ENCODE assay signal across 20 mouse cellular contexts in genomic region chr14:25803246-25803809, GRCm38 (mm10). TPM values are rescaled to one million over a fixed set of nuclear protein-coding genes. Genes with fewer than 3 reads are reported as not detected.
A peak's percentile ranks its signal among the peaks of the same experiment; 100 is the strongest.
DNase-seq lines count a peak whose midpoint lies in the region; ATAC-seq and TF ChIP-seq lines count a peak whose summit lies in the region.
"Had no signal": no experiment of that assay in that cellular context is flagged by ENCODE, and none has a peak within 500 bp of the region (broad histone marks: within the 10 kb centered on the region; RNA-seq: fewer than 3 reads in every experiment).

No protein-coding gene starts in this region.

- no peaks in the 10 kb centered on the region for H3K27me3 ChIP-seq in intestine, embryonic 15.5 days (replicated peaks)
- no peaks in the 10 kb centered on the region for H3K27me3 ChIP-seq in intestine, postnatal 0 days (replicated peaks; ENCODE audit: control insufficient read depth, insufficient read depth, low read length)
- no peaks in the 10 kb centered on the region for H3K27me3 ChIP-seq in lung, embryonic 15.5 days
- peaks cover 9% of the 10 kb centered on the region for H3K27me3 ChIP-seq in limb, embryonic 10.5 days (ENCODE audit: low read depth, poor library complexity, severe bottlenecking)
- no peaks in the 10 kb centered on the region for H3K27me3 ChIP-seq in limb, embryonic 15.5 days
- H3K27me3 ChIP-seq: embryonic facial prominence, embryonic 13.5 days had no signal

- H3K4me1 ChIP-seq in intestine, embryonic 15.5 days (replicated peaks): peaks cover 8% of the 10 kb centered on the region; the same call in 1 of the 2 replicates
- no peaks in the 10 kb centered on the region for H3K4me1 ChIP-seq in intestine, postnatal 0 days (replicated peaks; ENCODE audit: control insufficient read depth, insufficient read depth, low read length)
- peaks cover 28% of the 10 kb centered on the region for H3K4me1 ChIP-seq in lung, embryonic 15.5 days
- H3K4me1 ChIP-seq in limb, embryonic 10.5 days: peaks cover 26% of the 10 kb centered on the region
- H3K4me1 ChIP-seq in limb, embryonic 15.5 days: peaks cover 53% of the 10 kb centered on the region
- H3K4me1 ChIP-seq: liver, embryonic 15.5 days; midbrain, embryonic 12.5 days had no signal

- no peak overlapping the region for H3K4me3 ChIP-seq in intestine, embryonic 15.5 days (replicated peaks)
- H3K4me3 ChIP-seq in intestine, postnatal 0 days (ENCODE audit: low read depth, low read length): no peak overlapping the region
- H3K4me3 ChIP-seq in lung, embryonic 15.5 days: no peak overlapping the region
- no peak overlapping the region for H3K4me3 ChIP-seq in limb, embryonic 10.5 days
- H3K4me3 ChIP-seq in limb, embryonic 15.5 days: no peak overlapping the region
- H3K4me3 ChIP-seq: embryonic facial prominence, embryonic 13.5 days; layer of hippocampus, adult 2 months; liver, embryonic 15.5 days; midbrain, embryonic 12.5 days had no signal

- WGBS in intestine, embryonic 15.5 days: 48% methylated on average over 3 of the region's 3 CpGs
- 65% methylated on average over 3 of the region's 3 CpGs for WGBS in intestine, postnatal 0 days
- WGBS in lung, embryonic 15.5 days: 19% methylated on average over 3 of the region's 3 CpGs
- WGBS in limb, embryonic 10.5 days: 36% methylated on average over 3 of the region's 3 CpGs
- 37% methylated on average over 3 of the region's 3 CpGs for WGBS in limb, embryonic 15.5 days

- H3K27ac ChIP-seq in intestine, embryonic 15.5 days: 0 out of 2 replicates have a peak overlapping the region, but pooled peaks have one; percentile 17
- no peak overlapping the region for H3K27ac ChIP-seq in intestine, postnatal 0 days (ENCODE audit: low read depth, low read length)
- no peak overlapping the region for H3K27ac ChIP-seq in lung, embryonic 15.5 days
- H3K27ac ChIP-seq in limb, embryonic 10.5 days: peak overlapping the region; percentile 63
- H3K27ac ChIP-seq in limb, embryonic 15.5 days: peak overlapping the region; percentile 59; the same call in 1 of the 2 replicates
- H3K27ac ChIP-seq: embryonic facial prominence, embryonic 13.5 days; layer of hippocampus, adult 2 months; liver, embryonic 15.5 days; midbrain, embryonic 12.5 days had no signal

- H3K9ac ChIP-seq in intestine, embryonic 15.5 days: no peak overlapping the region
- H3K9ac ChIP-seq in intestine, postnatal 0 days (ENCODE audit: low read depth, low read length): no peak overlapping the region
- no peak overlapping the region for H3K9ac ChIP-seq in lung, embryonic 15.5 days
- H3K9ac ChIP-seq in limb, embryonic 15.5 days: no peak overlapping the region
- H3K9ac ChIP-seq: embryonic facial prominence, embryonic 13.5 days; liver, embryonic 15.5 days; midbrain, embryonic 12.5 days had no signal

- DNase-seq in lung, postnatal 36 days: no peak
- no peak for DNase-seq in limb, embryonic 10.5 days (ENCODE audit: low spot score)
- DNase-seq in urinary bladder, adult 2 months (ENCODE audit: low spot score): no peak
- DNase-seq: adrenal gland, postnatal 36 days; gastrocnemius, postnatal 10 days; heart, postnatal 36 days; lung, postnatal 14 days; thymus, adult 2 months had no signal

- no peak for TF ChIP-seq CTCF in intestine, postnatal 0 days (IDR thresholded peaks at IDR 0.05; ENCODE audit: low read depth)

- no peak for ATAC-seq in intestine, embryonic 15.5 days
- ATAC-seq in intestine, postnatal 0 days: no peak
- 0 out of 2 replicates have a peak, but pooled peaks have one; percentile 39 for ATAC-seq in lung, embryonic 15.5 days (ENCODE audit: borderline replicate concordance, extremely low read depth, low FRiP score, low TSS enrichment)
- no peak; the same call in 1 of the 2 replicates for ATAC-seq in limb, embryonic 15.5 days (ENCODE audit: insufficient number of reproducible peaks, low FRiP score, low TSS enrichment, low read depth)
- ATAC-seq: CD4-positive, CD25-positive, alpha-beta regulatory T cell, adult 4 months; inflammation-experienced regulatory T-cells, adult 6 months had no signal

- no peak overlapping the region for H3K4me2 ChIP-seq in intestine, embryonic 15.5 days (replicated peaks)
- H3K4me2 ChIP-seq in intestine, postnatal 0 days (replicated peaks; ENCODE audit: low read depth): no peak overlapping the region
- H3K4me2 ChIP-seq in lung, embryonic 15.5 days: no peak overlapping the region
- H3K4me2 ChIP-seq in limb, embryonic 15.5 days: no peak overlapping the region
- H3K4me2 ChIP-seq: embryonic facial prominence, embryonic 13.5 days; heart, embryonic 11.5 days; liver, embryonic 15.5 days; midbrain, embryonic 12.5 days had no signal

- H3K36me3 ChIP-seq in intestine, embryonic 15.5 days: no peaks in the 10 kb centered on the region
- no peaks in the 10 kb centered on the region for H3K36me3 ChIP-seq in intestine, postnatal 0 days (ENCODE audit: control insufficient read depth, insufficient read depth)
- H3K36me3 ChIP-seq in lung, embryonic 15.5 days: no peaks in the 10 kb centered on the region
- no peaks in the 10 kb centered on the region for H3K36me3 ChIP-seq in limb, embryonic 10.5 days
- H3K36me3 ChIP-seq in limb, embryonic 15.5 days: no peaks in the 10 kb centered on the region
- H3K36me3 ChIP-seq: embryonic facial prominence, embryonic 13.5 days; G1E; liver, embryonic 15.5 days; midbrain, embryonic 12.5 days had no signal

- no peaks in the 10 kb centered on the region for H3K9me3 ChIP-seq in intestine, embryonic 15.5 days
- no peaks in the 10 kb centered on the region for H3K9me3 ChIP-seq in intestine, postnatal 0 days (ENCODE audit: control insufficient read depth)
- no peaks in the 10 kb centered on the region for H3K9me3 ChIP-seq in lung, embryonic 15.5 days
- no peaks in the 10 kb centered on the region for H3K9me3 ChIP-seq in limb, embryonic 10.5 days (replicated peaks)
- H3K9me3 ChIP-seq in limb, embryonic 15.5 days: no peaks in the 10 kb centered on the region
- H3K9me3 ChIP-seq: embryonic facial prominence, embryonic 13.5 days; G1E; liver, embryonic 15.5 days; midbrain, embryonic 12.5 days had no signal

RNA-seq across cellular contexts. Expression of gene Zcchc24, which starts 34.5 kb away (rescaled TPM):
- polyA plus RNA-seq in intestine, embryonic 15.5 days (2015; fragmentation: Nextera tagmentation; extraction: Ambion mirVana): 20.6 and 21.0 TPM in 2 replicates
- polyA plus RNA-seq in intestine, postnatal 0 days (2015; fragmentation: Nextera tagmentation; extraction: Ambion mirVana): 10.3 and 12.1 TPM in 2 replicates
- polyA plus RNA-seq in lung, embryonic 15.5 days (2015; fragmentation: Nextera tagmentation; extraction: Ambion mirVana): 21.4 and 22.4 TPM in 2 replicates
- 9.9 and 17.0 TPM in 2 replicates for polyA plus RNA-seq in limb, embryonic 10.5 days (2016; fragmentation: Nextera tagmentation; extraction: Ambion mirVana)
- polyA plus RNA-seq in limb, embryonic 15.5 days (2015; fragmentation: Nextera tagmentation; extraction: Ambion mirVana): 31.6 and 35.4 TPM in 2 replicates
- polyA plus RNA-seq in urinary bladder, adult 2 months (2012; rRNA removed): 62.1 and 79.7 TPM in 2 replicates
- polyA plus RNA-seq: G1E had no signal

RNA-seq across cellular contexts. Expression of gene Anxa11, which starts 38.6 kb away (rescaled TPM):
- polyA plus RNA-seq in intestine, embryonic 15.5 days (2015; fragmentation: Nextera tagmentation; extraction: Ambion mirVana): 71.5 and 72.2 TPM in 2 replicates
- polyA plus RNA-seq in intestine, postnatal 0 days (2015; fragmentation: Nextera tagmentation; extraction: Ambion mirVana): 82.3 and 86.7 TPM in 2 replicates
- 23.3 and 26.1 TPM in 2 replicates for polyA plus RNA-seq in lung, embryonic 15.5 days (2015; fragmentation: Nextera tagmentation; extraction: Ambion mirVana)
- 3.7 and 6.4 TPM in 2 replicates for polyA plus RNA-seq in limb, embryonic 10.5 days (2016; fragmentation: Nextera tagmentation; extraction: Ambion mirVana)
- polyA plus RNA-seq in limb, embryonic 15.5 days (2015; fragmentation: Nextera tagmentation; extraction: Ambion mirVana): 20.9 and 28.6 TPM in 2 replicates
- 65.5 and 84.4 TPM in 2 replicates for polyA plus RNA-seq in urinary bladder, adult 2 months (2012; rRNA removed)

Comparison
In these comparisons a context has a peak if more than half of its experiments do, and no peak if none do; other contexts are left out.
1. H3K27ac ChIP-seq: peak in intestine, embryonic 15.5 days (single experiment), limb, embryonic 10.5 days (single experiment) and limb, embryonic 15.5 days (single experiment); none in intestine, postnatal 0 days (single experiment) and lung, embryonic 15.5 days (single experiment).